Mouse (Mus musculus) gastrocnemius, adult 18-20 months (tissue): Measurements from ENCODE around the gene Fsip1. TPM values are rescaled to one million over a fixed set of nuclear protein-coding genes. Genes with fewer than 3 reads are reported as not detected.
A peak's percentile ranks its signal among the peaks of the same experiment; 100 is the strongest.

Source experiments
- DNase-seq: peaks from one replicate; pipeline ENCODE4 v3.0.0; 2021; ENCODE audit warnings: low spot score
- microRNA-seq: library from miRNA; unstranded; fragments of <30 nt; microRNA quantifications from one replicate; pipeline ENCODE4 v1.2.0, GENCODE M21; 2021
- total RNA-seq, 2 experiments: library from RNA; stranded (reverse); gene quantifications; 2 replicates each; pipeline ENCODE4 v1.2.3; 2021

Gene Fsip1
- total RNA-seq, 2 experiments from 2014 or later: not detected

DNA sequence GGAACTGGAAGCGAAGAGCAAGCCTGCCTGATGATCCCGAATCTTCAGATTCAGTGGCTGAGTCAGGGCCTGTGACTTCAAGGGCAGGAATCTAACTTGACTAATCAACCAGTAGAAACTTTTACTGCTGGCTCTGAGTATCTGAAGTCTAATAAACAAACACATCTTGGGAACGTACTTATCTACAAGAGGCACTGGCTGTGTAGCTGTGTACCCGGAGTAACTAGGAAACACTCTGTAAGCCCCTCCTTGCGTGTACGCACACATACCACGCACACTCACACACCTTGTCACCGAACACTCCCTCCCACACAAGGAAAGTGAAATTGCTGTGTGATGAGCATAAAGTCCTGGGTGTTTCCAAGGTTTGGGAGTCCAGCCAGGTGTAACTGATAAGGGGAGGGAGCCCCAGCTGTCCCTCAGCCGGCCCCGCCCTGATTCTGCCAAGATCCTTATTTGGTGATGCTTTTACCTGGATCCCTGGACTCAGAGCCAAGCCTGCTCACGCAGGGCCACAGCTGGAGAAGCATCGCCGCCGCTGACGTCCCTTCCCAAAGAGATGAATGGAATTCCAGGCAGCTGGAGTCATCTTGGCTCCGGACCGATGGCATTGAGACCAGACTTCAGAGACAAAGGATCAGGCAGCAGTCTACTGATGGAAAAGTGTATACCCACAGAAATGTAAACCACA, 146.4 kb downstream of the Fsip1 start:
- DNase-seq: peak; percentile 29

DNA sequence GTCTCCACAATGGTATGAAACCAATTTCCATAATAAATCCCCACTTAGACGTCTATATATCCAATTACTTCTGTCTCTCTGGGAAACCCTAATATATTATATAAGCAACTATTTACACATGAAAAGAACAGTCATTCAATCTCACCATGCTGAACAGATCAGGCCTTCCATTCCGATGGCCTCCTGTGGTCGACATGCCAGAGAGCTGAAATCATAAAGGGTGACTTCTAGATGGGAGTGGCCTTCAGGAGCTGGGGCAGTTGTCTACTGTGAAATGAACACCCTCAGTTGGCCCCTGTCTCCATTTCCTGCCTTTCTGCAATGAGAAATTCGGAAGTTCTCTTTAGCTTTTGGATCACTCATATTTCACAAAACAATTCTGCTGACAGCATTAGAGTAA, 154.6 kb downstream of the Fsip1 start:
- no peak for DNase-seq

DNA sequence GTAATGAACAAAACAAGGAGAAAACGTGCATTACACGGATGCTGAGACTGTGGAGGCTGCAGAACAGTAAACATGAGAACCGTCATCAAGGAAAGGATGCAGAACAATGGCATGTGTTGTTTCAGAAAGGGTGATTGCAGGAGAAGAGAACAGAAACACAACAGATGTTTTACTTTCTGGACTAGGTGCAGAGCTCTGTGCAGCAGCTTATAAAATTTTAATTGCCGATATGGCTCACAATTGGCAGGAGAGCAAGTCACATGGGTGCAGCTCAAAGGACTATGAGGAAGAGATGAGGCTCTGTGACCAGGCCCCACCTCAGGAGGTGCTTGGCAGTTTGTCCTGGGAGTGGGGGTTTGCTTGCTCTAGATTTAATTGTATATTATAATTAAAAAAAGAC, 157.7 kb downstream of the Fsip1 start:
- DNase-seq: no peak

DNA sequence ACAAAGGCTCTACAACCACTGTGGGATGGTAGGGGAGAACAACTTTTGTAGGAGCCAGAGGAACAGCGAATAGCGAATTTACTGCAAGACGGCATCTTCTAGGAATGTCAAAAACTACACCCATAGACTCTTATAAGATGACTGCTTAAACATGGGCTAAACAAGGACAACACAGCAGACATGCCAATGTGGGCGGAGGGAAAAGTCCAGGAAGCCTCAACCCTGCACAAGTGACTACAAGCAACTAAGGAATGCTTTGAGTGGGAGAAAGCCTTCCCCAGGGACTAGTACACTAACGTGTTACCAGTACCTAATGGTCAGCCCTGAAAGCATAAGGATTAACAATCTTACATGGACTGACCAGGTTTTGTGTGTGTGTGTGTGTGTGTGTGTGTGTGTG, 165.5 kb downstream of the Fsip1 start:
- DNase-seq: no peak

DNA sequence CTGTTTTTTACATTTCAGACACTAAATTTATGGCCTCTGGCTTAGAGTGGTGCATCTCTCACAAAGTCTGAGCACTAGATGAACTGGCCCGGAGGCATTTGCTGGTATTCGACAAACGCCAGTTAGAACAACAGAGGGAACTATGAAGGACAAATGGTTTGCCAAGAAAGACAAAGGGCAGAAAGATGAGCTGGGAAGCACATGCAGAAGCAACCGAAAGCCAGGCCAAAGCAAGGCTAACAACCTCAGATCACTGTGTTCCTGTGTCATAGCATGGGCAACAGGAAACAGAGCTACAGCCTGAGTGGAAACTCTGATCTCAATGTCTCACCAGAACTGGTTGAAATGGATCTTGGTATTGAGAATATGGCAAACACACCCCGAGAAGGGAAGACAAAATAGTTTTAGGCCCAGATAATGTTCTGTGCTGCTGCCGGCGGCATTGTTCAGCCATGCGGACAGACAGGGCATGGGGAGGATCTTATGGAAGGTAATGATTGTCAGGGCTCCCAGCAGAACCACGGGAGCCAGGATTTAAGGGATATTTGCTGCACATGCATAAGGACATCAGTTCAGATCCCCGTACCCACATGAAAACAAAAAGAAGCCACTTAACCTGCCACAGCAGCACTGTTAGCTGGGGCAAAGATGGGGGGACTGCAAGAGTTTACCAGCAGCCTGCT, 169.6 kb downstream of the Fsip1 start:
- DNase-seq: no peak

DNA sequence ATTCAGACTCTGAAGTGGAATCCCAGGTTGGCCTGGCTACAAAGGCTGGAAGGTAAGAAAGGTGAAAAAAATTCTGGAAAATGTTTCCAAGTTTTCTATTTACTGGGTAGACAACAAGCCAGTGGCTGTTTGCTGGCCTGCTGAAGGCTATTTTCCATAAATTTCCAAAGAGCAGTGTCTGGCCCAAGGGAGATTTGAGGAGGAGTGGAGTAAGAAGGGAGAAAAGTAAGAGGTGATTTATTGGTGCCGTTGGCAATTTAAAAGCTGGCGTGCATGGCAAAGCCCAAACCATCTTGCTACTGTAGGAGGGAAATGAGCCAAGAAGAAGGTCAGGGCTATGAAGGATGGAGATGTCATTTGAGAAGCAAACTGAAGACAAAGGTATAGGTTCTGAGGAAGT, 171.1 kb downstream of the Fsip1 start:
- no peak for DNase-seq

DNA sequence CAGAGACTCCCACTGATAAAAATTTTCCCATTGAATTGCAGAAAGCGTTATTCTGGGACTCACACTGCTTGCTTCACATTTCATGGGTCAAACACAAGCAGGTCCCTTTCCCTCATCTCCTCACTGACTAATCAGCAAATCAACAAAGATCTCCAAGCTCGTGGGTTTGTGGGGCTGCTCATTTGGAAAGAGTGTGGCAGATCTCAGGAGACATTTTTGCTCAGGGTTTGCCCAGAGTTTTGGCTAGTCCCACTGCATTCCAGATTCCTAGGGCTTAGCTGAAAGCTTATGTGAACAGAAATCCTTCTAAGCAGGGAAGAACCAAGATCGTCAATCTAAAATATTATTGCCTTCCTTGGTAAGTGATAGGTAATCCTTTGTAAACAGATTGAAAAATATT, 172.1 kb downstream of the Fsip1 start:
- DNase-seq: no peak

DNA sequence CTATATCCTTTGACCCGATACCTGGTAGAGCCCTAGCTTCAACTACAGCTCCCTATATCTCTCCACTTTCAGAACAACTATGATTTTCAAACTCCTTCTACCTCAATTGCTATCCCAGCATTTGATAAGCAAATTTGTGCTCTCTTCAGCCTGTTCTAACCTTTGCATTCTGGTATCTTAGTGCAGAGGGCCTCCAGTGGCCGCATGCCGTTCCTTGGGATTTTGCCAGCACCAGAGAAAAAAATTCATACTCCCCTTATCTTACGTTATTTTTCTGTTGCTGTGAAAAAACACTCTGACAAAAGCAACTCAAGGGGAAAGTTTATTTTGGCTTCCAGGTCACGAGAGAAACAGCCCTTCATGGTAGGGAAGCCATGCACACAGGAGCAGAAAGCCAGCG, 173.1 kb downstream of the Fsip1 start:
- no peak for DNase-seq

DNA sequence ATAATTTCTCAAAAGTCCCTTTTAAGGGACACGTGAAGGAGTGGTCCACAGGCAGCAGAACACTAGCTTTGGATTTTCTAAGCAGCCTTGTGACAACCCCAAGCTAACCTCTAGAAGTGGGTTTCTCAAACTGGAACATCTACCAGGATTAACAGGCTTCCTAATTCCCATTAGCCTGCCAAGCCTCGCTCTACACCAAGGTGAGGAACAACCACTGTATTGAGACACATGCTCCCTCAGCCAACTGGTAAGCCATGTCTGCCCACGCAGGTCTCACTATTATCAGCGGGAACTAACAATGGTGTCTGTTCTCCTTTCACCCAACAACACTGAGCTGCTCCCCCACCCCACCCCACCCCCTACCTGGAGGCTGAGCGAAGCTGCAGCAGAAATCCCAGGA, 175.2 kb downstream of the Fsip1 start:
- no peak for DNase-seq

Small RNA genes within 50 kb of the gene (microRNA-seq; reads per million reads assigned to microRNA genes)
- not detected for gene Gm22800

Other genes starting within 250 kb of the Fsip1 start
- gene Thbs1, start 145.1 kb downstream of the Fsip1 start, total RNA-seq: 10 to 100 TPM in 1 of 2 experiments, 1 to 10 TPM in 1; 6.1 to 29.1 TPM
- gene Gpr176, start 116.5 kb upstream of the Fsip1 start, total RNA-seq: under 1 TPM; 0.12 to 0.23 TPM
- 1 to 10 TPM; 3.8 to 4.3 TPM for gene Eif2ak4, start 131.7 kb upstream of the Fsip1 start, total RNA-seq
- gene Srp14, start 222.7 kb upstream of the Fsip1 start, total RNA-seq: 100 to 1,000 TPM; 131 to 142 TPM